Mouse (Mus musculus): Measurements from ENCODE around the gene Psme1. TPM values are rescaled to one million over a fixed set of nuclear protein-coding genes. Genes with fewer than 3 reads are reported as not detected.

Psme1 gene
- total and polyA plus RNA-seq, 3 experiments, result 101 to 264 (median 231) TPM

GRCm38 (mm10) chr14:55544334-55544733 lies 33.6 kb upstream of the Psme1 start:
- no peak for TF ChIP-seq CTCF (IDR thresholded peaks at IDR 0.05)
- TF ChIP-seq POLR2A (IDR thresholded peaks at IDR 0.05; ENCODE audit: insufficient read depth, low read depth, low read length), result no peak
- TF ChIP-seq EP300 (IDR thresholded peaks at IDR 0.05; ENCODE audit: insufficient read depth, low read depth, low read length), result no peak
- intact Hi-C loops (cut with DNase I), result no loop called here

GRCm38 (mm10) chr14:55550191-55550590 lies 27.7 kb upstream of the Psme1 start:
- no peak overlapping the region for H3K27ac ChIP-seq
- no peaks in the 10 kb centered on the region; the same call in 1 of the 2 replicates for H3K4me1 ChIP-seq (ENCODE audit: control insufficient read depth, insufficient read depth, low read length)
- H3K36me3 ChIP-seq (ENCODE audit: control insufficient read depth, insufficient read depth, low read length), result peaks cover 3% of the 10 kb centered on the region; the same call in 1 of the 2 replicates
- no peak for DNase-seq
- H3K4me3 ChIP-seq, result no peak overlapping the region
- no peaks in the 10 kb centered on the region for H3K27me3 ChIP-seq (ENCODE audit: control insufficient read depth, insufficient read depth, low read length)
- WGBS, result 74% methylated on average over 6 of the region's 6 CpGs
- no peak overlapping the region for H3K9ac ChIP-seq (ENCODE audit: low read depth, low read length)
- TF ChIP-seq POLR2A (IDR thresholded peaks at IDR 0.05; ENCODE audit: insufficient read depth, low read depth, low read length), result no peak
- TF ChIP-seq CTCF (IDR thresholded peaks at IDR 0.05), result no peak
- no peak for TF ChIP-seq EP300 (IDR thresholded peaks at IDR 0.05; ENCODE audit: insufficient read depth, low read depth, low read length)
- intact Hi-C loops (cut with DNase I), result no loop called here
- H3K79me2 ChIP-seq (replicated peaks; ENCODE audit: control insufficient read depth, insufficient read depth, low read length), result no peaks in the 10 kb centered on the region

More at GRCm38 (mm10) chr14:55544334-55544733, 33.6 kb upstream of the Psme1 start:
- Histone ChIP-seq H3K27ac (no peak overlapping the region), H3K4me3 (no peak overlapping the region), H3K27me3 (ENCODE audit: control insufficient read depth, insufficient read depth, low read length) (no peaks in the 10 kb centered on the region), H3K4me1 (ENCODE audit: control insufficient read depth, insufficient read depth, low read length) (peaks cover 1% of the 10 kb centered on the region), H3K79me2 (replicated peaks; ENCODE audit: control insufficient read depth, insufficient read depth, low read length) (no peaks in the 10 kb centered on the region), H3K9ac (ENCODE audit: low read depth, low read length) (no peak overlapping the region), H3K36me3 (ENCODE audit: control insufficient read depth, insufficient read depth, low read length) (peaks cover under 1% of the 10 kb centered on the region; the same call in 1 of the 2 replicates)
- DNase-seq, result no peak
- WGBS, result 61% methylated on average over 9 of the region's 9 CpGs

- no peak for DNase-seq
- TF ChIP-seq POLR2A (IDR thresholded peaks at IDR 0.05; ENCODE audit: insufficient read depth, low read depth, low read length), result no peak
- TF ChIP-seq EP300 (IDR thresholded peaks at IDR 0.05; ENCODE audit: insufficient read depth, low read depth, low read length), result no peak
- H3K27me3 ChIP-seq (ENCODE audit: control insufficient read depth, insufficient read depth, low read length), result no peaks in the 10 kb centered on the region
- H3K4me3 ChIP-seq, result no peak overlapping the region
- H3K36me3 ChIP-seq (ENCODE audit: control insufficient read depth, insufficient read depth, low read length), result peaks cover 3% of the 10 kb centered on the region; the same call in 1 of the 2 replicates
- H3K27ac ChIP-seq, result no peak overlapping the region
- no peaks in the 10 kb centered on the region for H3K79me2 ChIP-seq (replicated peaks; ENCODE audit: control insufficient read depth, insufficient read depth, low read length)
- no peaks in the 10 kb centered on the region; the same call in 1 of the 2 replicates for H3K4me1 ChIP-seq (ENCODE audit: control insufficient read depth, insufficient read depth, low read length)
- intact Hi-C loops (cut with DNase I), result no loop called here
- no peak overlapping the region for H3K9ac ChIP-seq (ENCODE audit: low read depth, low read length)
- WGBS, result 78% methylated on average over 5 of the region's 5 CpGs
Observed at GRCm38 (mm10) chr14:55551347-55551746, 26.6 kb upstream of the Psme1 start.

GRCm38 (mm10) chr14:55551794-55552193 lies 26.1 kb upstream of the Psme1 start:
- DNase-seq, result no peak
- intact Hi-C loops (cut with DNase I), result no loop called here
- 91% methylated on average over 8 of the region's 8 CpGs for WGBS
- no peaks in the 10 kb centered on the region for H3K27me3 ChIP-seq (ENCODE audit: control insufficient read depth, insufficient read depth, low read length)
- peaks cover 3% of the 10 kb centered on the region; the same call in 1 of the 2 replicates for H3K36me3 ChIP-seq (ENCODE audit: control insufficient read depth, insufficient read depth, low read length)
- H3K79me2 ChIP-seq (replicated peaks; ENCODE audit: control insufficient read depth, insufficient read depth, low read length), result no peaks in the 10 kb centered on the region
- TF ChIP-seq EP300 (IDR thresholded peaks at IDR 0.05; ENCODE audit: insufficient read depth, low read depth, low read length), result no peak
- TF ChIP-seq CTCF (IDR thresholded peaks at IDR 0.05), result no peak
- no peak for TF ChIP-seq POLR2A (IDR thresholded peaks at IDR 0.05; ENCODE audit: insufficient read depth, low read depth, low read length)
- no peaks in the 10 kb centered on the region; the same call in none of the 2 replicates for H3K4me1 ChIP-seq (ENCODE audit: control insufficient read depth, insufficient read depth, low read length)
- no peak overlapping the region for H3K27ac ChIP-seq
- H3K9ac ChIP-seq (ENCODE audit: low read depth, low read length), result no peak overlapping the region
- H3K4me3 ChIP-seq, result no peak overlapping the region

- Histone ChIP-seq H3K9ac (ENCODE audit: low read depth, low read length) (no peak overlapping the region), H3K27ac (no peak overlapping the region), H3K4me3 (no peak overlapping the region), H3K4me1 (ENCODE audit: control insufficient read depth, insufficient read depth, low read length) (no peaks in the 10 kb centered on the region; the same call in 1 of the 2 replicates), H3K79me2 (replicated peaks; ENCODE audit: control insufficient read depth, insufficient read depth, low read length) (no peaks in the 10 kb centered on the region), H3K27me3 (ENCODE audit: control insufficient read depth, insufficient read depth, low read length) (no peaks in the 10 kb centered on the region), H3K36me3 (ENCODE audit: control insufficient read depth, insufficient read depth, low read length) (no peaks in the 10 kb centered on the region)
- DNase-seq, result no peak
- TF ChIP-seq EP300 (IDR thresholded peaks at IDR 0.05; ENCODE audit: insufficient read depth, low read depth, low read length) (no peak), POLR2A (IDR thresholded peaks at IDR 0.05; ENCODE audit: insufficient read depth, low read depth, low read length) (no peak), CTCF (IDR thresholded peaks at IDR 0.05) (no peak)
- intact Hi-C loops (cut with DNase I), result no loop called here
Observed at GRCm38 (mm10) chr14:55554635-55555034, 23.3 kb upstream of the Psme1 start.

GRCm38 (mm10) chr14:55555788-55556187 lies 22.1 kb upstream of the Psme1 start:
- DNase-seq, result no peak
- Histone ChIP-seq H3K9ac (ENCODE audit: low read depth, low read length) (no peak overlapping the region), H3K4me1 (ENCODE audit: control insufficient read depth, insufficient read depth, low read length) (no peaks in the 10 kb centered on the region; the same call in 1 of the 2 replicates), H3K36me3 (ENCODE audit: control insufficient read depth, insufficient read depth, low read length) (no peaks in the 10 kb centered on the region), H3K79me2 (replicated peaks; ENCODE audit: control insufficient read depth, insufficient read depth, low read length) (no peaks in the 10 kb centered on the region), H3K27ac (no peak overlapping the region), H3K27me3 (ENCODE audit: control insufficient read depth, insufficient read depth, low read length) (no peaks in the 10 kb centered on the region), H3K4me3 (no peak overlapping the region)
- 70% methylated on average over 3 of the region's 3 CpGs for WGBS
- no peak for TF ChIP-seq EP300 (IDR thresholded peaks at IDR 0.05; ENCODE audit: insufficient read depth, low read depth, low read length)
- no peak for TF ChIP-seq POLR2A (IDR thresholded peaks at IDR 0.05; ENCODE audit: insufficient read depth, low read depth, low read length)
- TF ChIP-seq CTCF (IDR thresholded peaks at IDR 0.05), result no peak
- intact Hi-C loops (cut with DNase I), result no loop called here
